8 mouse cellular contexts compared by ENCODE assay signal in the genomic region with DNA sequence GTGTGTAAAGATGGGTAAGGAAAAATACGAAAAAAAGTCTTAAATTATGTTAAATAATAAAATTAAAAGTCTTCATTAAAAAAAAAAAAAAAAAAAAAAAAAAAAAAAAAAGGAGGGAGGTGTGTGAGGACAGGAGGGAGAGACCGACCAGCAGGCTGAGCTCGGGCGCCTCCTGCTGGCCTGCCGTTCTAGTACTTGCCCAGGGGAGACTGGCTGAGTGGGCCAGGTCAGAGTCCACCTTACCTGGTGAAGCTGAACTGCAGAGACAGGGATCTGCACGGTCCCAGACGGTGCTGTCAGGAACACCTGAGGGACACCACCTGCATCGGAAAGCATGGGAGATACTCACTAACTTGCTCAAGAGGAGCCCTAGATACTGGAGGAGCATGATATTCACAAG. TPM values are rescaled to one million over a fixed set of nuclear protein-coding genes. Genes with fewer than 3 reads are reported as not detected.
A peak's percentile ranks its signal among the peaks of the same experiment; 100 is the strongest.
DNase-seq lines count a peak whose midpoint lies in the region; ATAC-seq and TF ChIP-seq lines count a peak whose summit lies in the region.
"Had no signal": no experiment of that assay in that cellular context is flagged by ENCODE, and none has a peak within 500 bp of the region (broad histone marks: within the 10 kb centered on the region; RNA-seq: fewer than 3 reads in every experiment).

No protein-coding gene starts in this region.

- H3K9me3 ChIP-seq in kidney, embryonic 15.5 days (replicated peaks) = no peaks in the 10 kb centered on the region
- no peaks in the 10 kb centered on the region for H3K9me3 ChIP-seq in E14TG2a.4 (ENCODE audit: low read length)
- no peaks in the 10 kb centered on the region for H3K9me3 ChIP-seq in limb, embryonic 14.5 days (ENCODE audit: control insufficient read depth, low read length)

- TF ChIP-seq CTCF in E14TG2a.4 (conservative IDR thresholded peaks at IDR 0.05; ENCODE audit: low read length) = peak; percentile 69
- TF ChIP-seq CTCF in small intestine, adult 2 months (IDR thresholded peaks at IDR 0.05; ENCODE audit: extremely low read depth, insufficient read length, insufficient replicate concordance, low read depth, low read length) = peak; percentile 58; the same call in 1 of the 2 replicates

- no peaks in the 10 kb centered on the region for H3K27me3 ChIP-seq in kidney, embryonic 15.5 days
- peaks cover 33% of the 10 kb centered on the region for H3K27me3 ChIP-seq in E14TG2a.4 (ENCODE audit: insufficient read depth, low read length)
- no peaks in the 10 kb centered on the region for H3K27me3 ChIP-seq in limb, embryonic 14.5 days (ENCODE audit: control insufficient read depth, insufficient read depth, low read length)
- H3K27me3 ChIP-seq in small intestine, adult 2 months (ENCODE audit: control insufficient read depth, insufficient read depth, low read length) = no peaks in the 10 kb centered on the region

- no peak overlapping the region for H3K4me2 ChIP-seq in kidney, embryonic 15.5 days
- no peak overlapping the region for H3K4me2 ChIP-seq in limb, embryonic 14.5 days (replicated peaks; ENCODE audit: low read depth, low read length, severe bottlenecking)

- ATAC-seq in kidney, embryonic 15.5 days (replicated peaks; ENCODE audit: low FRiP score) = no peak
- no peak for ATAC-seq in limb, embryonic 14.5 days (ENCODE audit: low FRiP score, low read depth)

- peaks cover 55% of the 10 kb centered on the region for H3K4me1 ChIP-seq in kidney, embryonic 15.5 days
- H3K4me1 ChIP-seq in E14TG2a.4 (replicated peaks; ENCODE audit: low read depth, low read length) = peaks cover 68% of the 10 kb centered on the region
- H3K4me1 ChIP-seq in limb, embryonic 14.5 days (ENCODE audit: control insufficient read depth, insufficient read depth, low read length) = peaks cover 24% of the 10 kb centered on the region
- peaks cover 14% of the 10 kb centered on the region for H3K4me1 ChIP-seq in small intestine, adult 2 months (ENCODE audit: control insufficient read depth, insufficient read depth, insufficient read length, low read length)

- TF ChIP-seq POLR2A in limb, embryonic 14.5 days (IDR thresholded peaks at IDR 0.05; ENCODE audit: borderline replicate concordance, extremely low read depth, insufficient read depth, insufficient read length) = no peak
- no peak for TF ChIP-seq POLR2A in small intestine, adult 2 months (IDR thresholded peaks at IDR 0.05; ENCODE audit: low read depth, low read length)

- WGBS in kidney, embryonic 15.5 days = 28% methylated on average over 8 of the region's 8 CpGs
- 26% methylated on average over 8 of the region's 8 CpGs for WGBS in limb, embryonic 14.5 days
- WGBS in small intestine, adult 2 months = 31% methylated on average over 8 of the region's 8 CpGs

- H3K36me3 ChIP-seq in kidney, embryonic 15.5 days = peaks cover 46% of the 10 kb centered on the region
- peaks cover 46% of the 10 kb centered on the region for H3K36me3 ChIP-seq in E14TG2a.4 (ENCODE audit: insufficient read depth, low read length)
- peaks cover 50% of the 10 kb centered on the region for H3K36me3 ChIP-seq in limb, embryonic 14.5 days (ENCODE audit: control insufficient read depth, insufficient read depth, low read length)
- H3K36me3 ChIP-seq in small intestine, adult 2 months (ENCODE audit: control insufficient read depth, insufficient read depth, low read length) = peaks cover 36% of the 10 kb centered on the region

- H3K27ac ChIP-seq in kidney, embryonic 15.5 days = no peak overlapping the region
- H3K27ac ChIP-seq in limb, embryonic 14.5 days (replicated peaks; ENCODE audit: low read depth, low read length) = no peak overlapping the region
- H3K27ac ChIP-seq in small intestine, adult 2 months (ENCODE audit: insufficient read depth, low read depth, low read length) = no peak overlapping the region
- H3K27ac ChIP-seq: macrophage had no signal

- H3K9ac ChIP-seq in kidney, embryonic 15.5 days = no peak overlapping the region
- no peak overlapping the region for H3K9ac ChIP-seq in limb, embryonic 14.5 days (ENCODE audit: low read depth, low read length, severe bottlenecking)

- DNase-seq in kidney, adult 11 months = peak; percentile 84
- DNase-seq in A20 (ENCODE audit: low read depth, low spot score) = peak; percentile 46
- DNase-seq in embryo, embryonic 10 days (ENCODE audit: low spot score) = peak; percentile 78
- DNase-seq in limb, embryonic 14.5 days (ENCODE audit: low spot score) = peak; percentile 72

- no peak overlapping the region for H3K4me3 ChIP-seq in kidney, embryonic 15.5 days (replicated peaks)
- H3K4me3 ChIP-seq in E14TG2a.4 (replicated peaks; ENCODE audit: low read length) = no peak overlapping the region
- H3K4me3 ChIP-seq in limb, embryonic 14.5 days (replicated peaks; ENCODE audit: low read length) = no peak overlapping the region
- H3K4me3 ChIP-seq in small intestine, adult 2 months (ENCODE audit: low read depth, low read length) = no peak overlapping the region

RNA-seq across cellular contexts. Expression of gene Cul9, which starts 3.0 kb away (rescaled TPM):
- polyA plus RNA-seq in kidney, embryonic 15.5 days (2015; fragmentation: Nextera tagmentation; extraction: Ambion mirVana) = 5.3 and 5.8 TPM in 2 replicates
- 21.1 and 25.3 TPM in 2 replicates for polyA plus RNA-seq in limb, embryonic 14.5 days (2012; rRNA removed)
- polyA plus RNA-seq in limb, embryonic 14.5 days (2014; fragmentation: Nextera tagmentation; extraction: Ambion mirVana) = 6.9 and 8.2 TPM in 2 replicates
- 5.0 and 5.8 TPM in 2 replicates for polyA plus RNA-seq in small intestine, adult 2 months (2012; rRNA removed)

RNA-seq across cellular contexts. Expression of gene Srf, which starts 6.8 kb away (rescaled TPM):
- 9.1 and 9.5 TPM in 2 replicates for polyA plus RNA-seq in kidney, embryonic 15.5 days (2015; fragmentation: Nextera tagmentation; extraction: Ambion mirVana)
- 87.2 and 129 TPM in 2 replicates for polyA plus RNA-seq in limb, embryonic 14.5 days (2012; rRNA removed)
- 9.6 and 10.2 TPM in 2 replicates for polyA plus RNA-seq in limb, embryonic 14.5 days (2014; fragmentation: Nextera tagmentation; extraction: Ambion mirVana)
- 103 and 183 TPM in 2 replicates for polyA plus RNA-seq in small intestine, adult 2 months (2012; rRNA removed)

RNA-seq across cellular contexts. Expression of gene Dnph1, which starts 52.7 kb away (rescaled TPM):
- 58.0 and 58.5 TPM in 2 replicates for polyA plus RNA-seq in kidney, embryonic 15.5 days (2015; fragmentation: Nextera tagmentation; extraction: Ambion mirVana)
- 23.8 and 30.0 TPM in 2 replicates for polyA plus RNA-seq in limb, embryonic 14.5 days (2012; rRNA removed)
- 34.5 and 37.6 TPM in 2 replicates for polyA plus RNA-seq in limb, embryonic 14.5 days (2014; fragmentation: Nextera tagmentation; extraction: Ambion mirVana)
- 3.3 and 6.3 TPM in 2 replicates for polyA plus RNA-seq in small intestine, adult 2 months (2012; rRNA removed)
